In genomic region chr5:135669741-135670275, GRCm38 (mm10) we compare ENCODE assay signal across 8 mouse cellular contexts. TPM values are rescaled to one million over a fixed set of nuclear protein-coding genes. Genes with fewer than 3 reads are reported as not detected.
DNase-seq lines count a peak whose midpoint lies in the region; ATAC-seq and TF ChIP-seq lines count a peak whose summit lies in the region.

Gene Por (plus strand): TSS chr5:135670033.

- H3K4me3 ChIP-seq in ES-E14 (ENCODE audit: insufficient read depth in 1 of 2, low read depth in 1 of 2, low read length in 2 of 2, poor library complexity in 1 of 2, severe bottlenecking in 1 of 2): peak within 1 kb of the TSS in 1 of 2 experiments; percentile 6; a peak in 1 of 4 replicates
- no peak within 1 kb of the TSS for H3K4me3 ChIP-seq in embryonic facial prominence, embryonic 14.5 days (ENCODE audit: low read depth, low read length)
- H3K4me3 ChIP-seq in heart, embryonic 16.5 days (ENCODE audit: low read length): no peak within 1 kb of the TSS
- no peak within 1 kb of the TSS for H3K4me3 ChIP-seq in megakaryocyte, embryonic 14.5 days (replicated peaks)

- no peak within 1 kb of the TSS; the same call in 1 of the 2 replicates for H3K9ac ChIP-seq in ES-E14 (ENCODE audit: insufficient read depth, low read depth, low read length, poor library complexity, severe bottlenecking)
- 0 out of 2 replicates have a peak within 1 kb of the TSS, but pooled peaks have one; percentile 25 for H3K9ac ChIP-seq in embryonic facial prominence, embryonic 14.5 days (ENCODE audit: low read depth, low read length)
- H3K9ac ChIP-seq in heart, embryonic 16.5 days (ENCODE audit: low read length): no peak within 1 kb of the TSS

- H3K36me3 ChIP-seq in ES-E14 (ENCODE audit: control insufficient read depth, insufficient read depth, low read length, poor library complexity, severe bottlenecking): no peaks in the 10 kb centered on the region
- no peaks in the 10 kb centered on the region for H3K36me3 ChIP-seq in embryonic facial prominence, embryonic 14.5 days (ENCODE audit: control insufficient read depth, insufficient read depth, low read length)
- no peaks in the 10 kb centered on the region for H3K36me3 ChIP-seq in heart, embryonic 16.5 days (ENCODE audit: control insufficient read depth, insufficient read depth)
- H3K36me3 ChIP-seq in megakaryocyte, embryonic 14.5 days (replicated peaks; ENCODE audit: low read length): no peaks in the 10 kb centered on the region

- no peak within 1 kb of the TSS for H3K4me2 ChIP-seq in embryonic facial prominence, embryonic 14.5 days (ENCODE audit: low read depth, low read length)
- no peak within 1 kb of the TSS for H3K4me2 ChIP-seq in heart, embryonic 16.5 days (ENCODE audit: low read depth, low read length)

- H3K4me1 ChIP-seq in ES-E14 (ENCODE audit: control insufficient read depth in 2 of 2, insufficient read depth in 2 of 2, low read length in 2 of 2, poor library complexity in 1 of 2): peaks cover 6 to 22% of the 10 kb centered on the region in 2 experiments; a peak in 3 of 4 replicates
- H3K4me1 ChIP-seq in embryonic facial prominence, embryonic 14.5 days (ENCODE audit: control insufficient read depth, insufficient read depth, low read length): peaks cover 7% of the 10 kb centered on the region; the same call in 1 of the 2 replicates
- H3K4me1 ChIP-seq in heart, embryonic 16.5 days (ENCODE audit: control insufficient read depth, insufficient read depth, low read length): peaks cover under 1% of the 10 kb centered on the region; the same call in 1 of the 2 replicates
- peaks cover 25% of the 10 kb centered on the region for H3K4me1 ChIP-seq in megakaryocyte, embryonic 14.5 days

- ATAC-seq in embryonic facial prominence, embryonic 14.5 days (ENCODE audit: low read depth): peak; percentile 75; the same call in 1 of the 2 replicates
- no peak for ATAC-seq in heart, embryonic 16.5 days (replicated peaks; ENCODE audit: extremely low read depth, insufficient read depth, low FRiP score)

- 0 out of 2 replicates have a peak within 1 kb of the TSS, but pooled peaks have one; percentile 10 for H3K27ac ChIP-seq in ES-E14 (ENCODE audit: insufficient read depth, low read depth, low read length, poor library complexity, severe bottlenecking)
- no peak within 1 kb of the TSS for H3K27ac ChIP-seq in embryonic facial prominence, embryonic 14.5 days (replicated peaks; ENCODE audit: low read depth, low read length)
- no peak within 1 kb of the TSS for H3K27ac ChIP-seq in heart, embryonic 16.5 days (ENCODE audit: low read length)

- in situ Hi-C loops in ES-E14 (cut with MboI; ENCODE audit: low sequenced_read_pairs in 2 of 2, unreplicated experiment in 2 of 2): no loop called here

- no peaks in the 10 kb centered on the region for H3K27me3 ChIP-seq in embryonic facial prominence, embryonic 14.5 days (replicated peaks; ENCODE audit: control insufficient read depth, insufficient read depth, low read length)
- no peaks in the 10 kb centered on the region for H3K27me3 ChIP-seq in heart, embryonic 16.5 days (ENCODE audit: control insufficient read depth, insufficient read depth, low read length)
- peaks cover 51% of the 10 kb centered on the region for H3K27me3 ChIP-seq in megakaryocyte, embryonic 14.5 days (replicated peaks)

- DNase-seq in 3T3-L1 (ENCODE audit: low read depth, low spot score) (peak; percentile 61), ES-E14 (ENCODE audit: low read depth, low spot score) (peak; percentile 68)
- DNase-seq in embryonic facial prominence, embryonic 14.5 days (ENCODE audit: low spot score): peak; percentile 81
- no peak for DNase-seq in left cerebral cortex, adult 8-10 months (ENCODE audit: low spot score in 2 of 2)
- DNase-seq in cerebellum, postnatal 4 days (ENCODE audit: low spot score in 2 of 2): no peak
- DNase-seq in cerebellum, postnatal 36 days: no peak

- H3K9me3 ChIP-seq in ES-E14 (ENCODE audit: control insufficient read depth, insufficient read depth, low read depth, low read length): no peaks in the 10 kb centered on the region
- H3K9me3 ChIP-seq in embryonic facial prominence, embryonic 14.5 days (ENCODE audit: control insufficient read depth, low read length): peaks cover 10% of the 10 kb centered on the region; the same call in 1 of the 2 replicates
- peaks cover 6% of the 10 kb centered on the region for H3K9me3 ChIP-seq in heart, embryonic 16.5 days (replicated peaks; ENCODE audit: control insufficient read depth, low read length)
- peaks cover 10% of the 10 kb centered on the region for H3K9me3 ChIP-seq in megakaryocyte, embryonic 14.5 days

- WGBS in embryonic facial prominence, embryonic 14.5 days: 16% methylated on average over 9 of the region's 9 CpGs
- WGBS in heart, embryonic 16.5 days: 23% methylated on average over 9 of the region's 9 CpGs

TF ChIP-seq in ES-E14, 5 proteins besides CTCF, POLR2A, EP300 and RAD21:
- TF ChIP-seq CHD2 (IDR thresholded peaks at IDR 0.05; ENCODE audit: low read depth, low read length) (no peak), ZNF384 (IDR thresholded peaks at IDR 0.05; ENCODE audit: low read depth, low read length) (no peak), HCFC1 (IDR thresholded peaks at IDR 0.05; ENCODE audit: borderline replicate concordance, insufficient read depth, low read length) (no peak), ZC3H11A (IDR thresholded peaks at IDR 0.05; ENCODE audit: borderline replicate concordance, low read depth, low read length) (no peak), MAFK (IDR thresholded peaks at IDR 0.05; ENCODE audit: insufficient read depth, low read depth, low read length) (no peak)
TF ChIP-seq in ES-E14: peak in this region for 0.

RNA-seq across cellular contexts. Expression of gene Por, which starts in this region (rescaled TPM):
- total RNA-seq in ES-E14 (2012; rRNA removed): 125 and 153 TPM in 2 replicates
- polyA plus RNA-seq in embryonic facial prominence, embryonic 14.5 days (2014; fragmentation: Nextera tagmentation; extraction: Ambion mirVana): 61.8 and 61.9 TPM in 2 replicates
- 52.6 and 56.7 TPM in 2 replicates for polyA plus RNA-seq in heart, embryonic 16.5 days (2015; fragmentation: Nextera tagmentation; extraction: Ambion mirVana)
- 100 to 1,000 TPM in 1 of 4 experiments, 10 to 100 TPM in 3; 82.4 to 100 (median 95.4) TPM for total RNA-seq in left cerebral cortex, adult 8-10 months (2022)
- polyA plus RNA-seq in megakaryocyte, embryonic 14.5 days (2012; ENCODE audit: insufficient read depth, low replicate concordance): 112 and 330 TPM in 2 replicates

Comparison
In these comparisons a context has a peak if more than half of its experiments do, and no peak if none do; other contexts are left out.
1. DNase-seq: peak in 3T3-L1 (single experiment), ES-E14 (single experiment) and embryonic facial prominence, embryonic 14.5 days (single experiment); none in left cerebral cortex, adult 8-10 months (0 of 2), cerebellum, postnatal 4 days (0 of 2) and cerebellum, postnatal 36 days (0 of 2).